Comparison of ENCODE assay signal across 8 mouse cellular contexts in genomic region chr6:72711508-72712081, GRCm38 (mm10).
DNase-seq lines count a peak whose midpoint lies in the region; ATAC-seq lines count a peak whose summit lies in the region.

No protein-coding gene starts in this region.

- H3K27ac ChIP-seq in heart, embryonic 10.5 days = 0 out of 2 replicates have a peak overlapping the region, but pooled peaks have one; percentile 16
- peak overlapping the region; percentile 93 for H3K27ac ChIP-seq in intestine, embryonic 14.5 days (ENCODE audit: low read depth)
- peak overlapping the region; percentile 71 for H3K27ac ChIP-seq in midbrain, embryonic 11.5 days (ENCODE audit: low read depth, low read length)

- no peak overlapping the region for H3K4me3 ChIP-seq in heart, embryonic 10.5 days
- no peak overlapping the region for H3K4me3 ChIP-seq in intestine, embryonic 14.5 days (ENCODE audit: low read depth, low read length)
- H3K4me3 ChIP-seq in midbrain, embryonic 11.5 days (ENCODE audit: low read depth, low read length) = no peak overlapping the region

- H3K36me3 ChIP-seq in heart, embryonic 10.5 days = no peaks in the 10 kb centered on the region
- H3K36me3 ChIP-seq in intestine, embryonic 14.5 days (ENCODE audit: control insufficient read depth, insufficient read depth, low read length) = no peaks in the 10 kb centered on the region
- H3K36me3 ChIP-seq in midbrain, embryonic 11.5 days (ENCODE audit: control insufficient read depth, insufficient read depth, low read length) = no peaks in the 10 kb centered on the region

- no peak for DNase-seq in heart, embryonic 10.5 days (ENCODE audit: low spot score)
- no peak for DNase-seq in heart, adult 8-10 months (ENCODE audit: low spot score)
- peak; percentile 78 for DNase-seq in embryo, embryonic 9.5 days (ENCODE audit: extremely low spot score)
- peak; percentile 65 for DNase-seq in intestine, embryonic 14.5 days (ENCODE audit: low spot score)
- DNase-seq in midbrain, embryonic 11.5 days (ENCODE audit: low spot score, missing footprints) = peak; percentile 95
- no peak for DNase-seq in testis, postnatal 14 days (ENCODE audit: low spot score)
- DNase-seq in c-Kit-positive CD71-positive TER-119-positive erythroid progenitor cells, embryonic 14.5 days (ENCODE audit: low spot score) = no peak
- DNase-seq in urinary bladder, postnatal 14 days (ENCODE audit: low spot score) = no peak

- H3K4me1 ChIP-seq in heart, embryonic 10.5 days = peaks cover 42% of the 10 kb centered on the region
- H3K4me1 ChIP-seq in intestine, embryonic 14.5 days (replicated peaks; ENCODE audit: control insufficient read depth, insufficient read depth, low read length) = peaks cover 41% of the 10 kb centered on the region
- H3K4me1 ChIP-seq in midbrain, embryonic 11.5 days (ENCODE audit: control insufficient read depth, insufficient read depth, low read length) = peaks cover 22% of the 10 kb centered on the region

- 56% methylated on average over 8 of the region's 8 CpGs for WGBS in heart, embryonic 10.5 days
- 12% methylated on average over 8 of the region's 8 CpGs for WGBS in intestine, embryonic 14.5 days
- WGBS in midbrain, embryonic 11.5 days = 8% methylated on average over 8 of the region's 8 CpGs

- no peaks in the 10 kb centered on the region for H3K27me3 ChIP-seq in heart, embryonic 10.5 days (ENCODE audit: insufficient read depth, poor library complexity, severe bottlenecking)
- no peaks in the 10 kb centered on the region for H3K27me3 ChIP-seq in intestine, embryonic 14.5 days (replicated peaks; ENCODE audit: control insufficient read depth, insufficient read depth, low read length)
- H3K27me3 ChIP-seq in midbrain, embryonic 11.5 days (ENCODE audit: control insufficient read depth, insufficient read depth, low read length) = no peaks in the 10 kb centered on the region

- H3K4me2 ChIP-seq in intestine, embryonic 14.5 days (ENCODE audit: low read length) = peak overlapping the region; percentile 1; the same call in 1 of the 2 replicates
- H3K4me2 ChIP-seq in midbrain, embryonic 11.5 days = no peak overlapping the region

- H3K9ac ChIP-seq in intestine, embryonic 14.5 days (ENCODE audit: low read length) = no peak overlapping the region
- peak overlapping the region; percentile 37; the same call in 1 of the 2 replicates for H3K9ac ChIP-seq in midbrain, embryonic 11.5 days (ENCODE audit: low read length)

- ATAC-seq in intestine, embryonic 14.5 days (replicated peaks; ENCODE audit: low FRiP score, low TSS enrichment, low read depth) = peak; percentile 63; the same call in 1 of the 2 replicates
- peak; percentile 89 for ATAC-seq in midbrain, embryonic 11.5 days (ENCODE audit: low FRiP score)

- H3K9me3 ChIP-seq in heart, embryonic 10.5 days = no peaks in the 10 kb centered on the region
- H3K9me3 ChIP-seq in intestine, embryonic 14.5 days (ENCODE audit: control insufficient read depth, low read length) = no peaks in the 10 kb centered on the region
- H3K9me3 ChIP-seq in midbrain, embryonic 11.5 days (ENCODE audit: control insufficient read depth, low read length) = no peaks in the 10 kb centered on the region

Comparison
In these comparisons a context has a peak if more than half of its experiments do, and no peak if none do; other contexts are left out.
1. DNase-seq: peak in embryo, embryonic 9.5 days (single experiment), intestine, embryonic 14.5 days (single experiment) and midbrain, embryonic 11.5 days (single experiment); none in heart, embryonic 10.5 days (single experiment), heart, adult 8-10 months (single experiment), testis, postnatal 14 days (single experiment), c-Kit-positive CD71-positive TER-119-positive erythroid progenitor cells, embryonic 14.5 days (single experiment) and urinary bladder, postnatal 14 days (single experiment).
2. H3K27ac ChIP-seq: peak in every context shown above with its lines; median percentile 93 in intestine, embryonic 14.5 days; 71 in midbrain, embryonic 11.5 days; 16 in heart, embryonic 10.5 days.